Mouse (Mus musculus) ES-Bruce4 (cell line): ENCODE data around the gene Drc7.

ENCODE experiments used
- CTCF ChIP-seq: IDR thresholded peaks from one replicate; pipeline ENCODE4 v1.8.1; 2011; ENCODE audit warnings: low read depth, low read length
- POLR2A ChIP-seq: IDR thresholded peaks from one replicate; pipeline ENCODE4 v1.8.1; 2011; ENCODE audit warnings: low read length; ENCODE audit not compliant: insufficient read depth

DNA sequence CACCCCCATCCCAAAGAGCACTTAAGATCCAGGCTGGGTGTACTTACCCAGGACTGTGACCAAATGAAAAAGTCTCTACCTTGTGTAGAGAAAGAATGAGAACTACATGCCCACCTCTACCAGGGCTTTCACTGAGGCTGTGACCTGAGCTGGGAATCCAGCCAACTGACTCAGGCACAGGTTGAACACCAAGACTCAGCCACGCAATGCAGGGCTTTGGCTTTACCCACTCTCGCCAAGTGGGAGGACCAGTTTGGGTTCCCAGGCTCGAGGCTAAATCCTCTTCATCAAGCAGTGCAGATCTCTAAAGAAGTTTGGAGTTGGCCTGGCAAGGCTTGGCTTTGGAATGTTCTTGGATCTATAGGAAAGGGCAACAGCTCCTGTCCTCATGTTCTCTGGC is 20.6 kb downstream of the Drc7 start:
- TF ChIP-seq CTCF (no peak), POLR2A (no peak)
